Mouse (Mus musculus): ENCODE data around the gene Nyap1.
"Not testable (repeated sequence)": the region's sequence is repeated elsewhere in the genome, so short reads cannot be mapped to it uniquely, and the experiment has no call there.

Gene Nyap1

GRCm38 (mm10) chr5:137768475-137768874 lies 27.1 kb upstream of the Nyap1 start:
- DNase-seq (ENCODE audit: low read depth) = no peak

- DNase-seq (ENCODE audit: low read depth) = no peak
These were observed 24.9 kb upstream of the Nyap1 start for GRCm38 (mm10) chr5:137766270-137766669.

GRCm38 (mm10) chr5:137764609-137765340 lies 23.4 kb upstream of the Nyap1 start:
- no peak for DNase-seq (ENCODE audit: low read depth)

- DNase-seq (ENCODE audit: low read depth) = peak; percentile 98
These were observed 18.6 kb upstream of the Nyap1 start for GRCm38 (mm10) chr5:137759971-137760412.

- no peak for DNase-seq (ENCODE audit: low read depth)
These were observed 17.6 kb upstream of the Nyap1 start for GRCm38 (mm10) chr5:137758921-137759534.

- DNase-seq (ENCODE audit: low read depth) = no peak
These were observed 16.5 kb upstream of the Nyap1 start for GRCm38 (mm10) chr5:137757887-137758286.

GRCm38 (mm10) chr5:137756882-137757661 lies 15.7 kb upstream of the Nyap1 start:
- DNase-seq (ENCODE audit: low read depth) = no peak

GRCm38 (mm10) chr5:137756106-137756505 lies 14.7 kb upstream of the Nyap1 start:
- DNase-seq (ENCODE audit: low read depth) = no peak

- DNase-seq (ENCODE audit: low read depth) = no peak
These were observed 14.0 kb upstream of the Nyap1 start for GRCm38 (mm10) chr5:137755425-137755824.

GRCm38 (mm10) chr5:137753111-137753832 lies 11.9 kb upstream of the Nyap1 start:
- no peak for DNase-seq (ENCODE audit: low read depth)

- no peak for DNase-seq (ENCODE audit: low read depth)
These were observed 10.6 kb upstream of the Nyap1 start for GRCm38 (mm10) chr5:137751988-137752387.

- DNase-seq (ENCODE audit: low read depth) = no peak
These were observed 9.9 kb upstream of the Nyap1 start for GRCm38 (mm10) chr5:137751221-137751887.

GRCm38 (mm10) chr5:137750212-137750611 lies 8.8 kb upstream of the Nyap1 start:
- DNase-seq (ENCODE audit: low read depth) = not testable (repeated sequence)

GRCm38 (mm10) chr5:137749196-137749836 lies 7.9 kb upstream of the Nyap1 start:
- DNase-seq (ENCODE audit: low read depth) = no peak

- no peak for DNase-seq (ENCODE audit: low read depth)
These were observed 6.8 kb upstream of the Nyap1 start for GRCm38 (mm10) chr5:137748130-137748770.

- no peak for DNase-seq (ENCODE audit: low read depth)
These were observed 6.0 kb upstream of the Nyap1 start for GRCm38 (mm10) chr5:137747326-137747961.

GRCm38 (mm10) chr5:137746851-137747325 lies 5.5 kb upstream of the Nyap1 start:
- no peak for DNase-seq (ENCODE audit: low read depth)

- DNase-seq (ENCODE audit: low read depth) = no peak
These were observed 5.0 kb upstream of the Nyap1 start for GRCm38 (mm10) chr5:137746282-137746850.

Measured in fibroblast of lung, adult 2 months (primary cell).